Mouse (Mus musculus) liver, embryonic 14.5 days (tissue): ENCODE data around the gene Bub1b.

Experiments used
- CTCF ChIP-seq: IDR thresholded peaks from 2 replicates; pipeline ENCODE4 v1.5.1; 2016; ENCODE audit warnings: antibody characterized with exemption, low read depth, control low read depth
- EP300 ChIP-seq: IDR thresholded peaks from 2 replicates; pipeline ENCODE4 v1.6.1; 2016; ENCODE audit warnings: antibody characterized with exemption, low read depth

DNA sequence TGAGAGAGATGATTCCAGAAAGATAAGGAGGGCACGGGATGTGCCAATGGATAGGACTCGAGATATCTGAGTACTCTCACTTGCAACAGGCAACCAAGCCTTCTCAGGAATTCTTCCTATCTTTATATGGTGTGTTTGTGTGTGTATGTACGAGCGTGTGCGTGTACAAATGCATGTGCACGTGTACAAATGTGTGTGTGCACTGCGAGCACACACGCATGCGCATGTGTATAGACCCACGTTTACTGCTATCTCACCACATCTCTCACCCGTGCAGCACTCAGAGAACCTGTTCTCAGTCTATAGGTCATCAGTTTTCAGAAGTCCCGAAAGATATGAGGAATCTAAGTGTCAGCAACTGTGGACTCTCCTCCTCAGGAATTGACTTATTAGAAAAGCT, 61.5 kb downstream of the Bub1b start:
- no peak for TF ChIP-seq CTCF
- TF ChIP-seq EP300: peak; percentile 23; the same call in 1 of the 2 replicates
